Mouse (Mus musculus) olfactory bulb, adult 2 months (tissue): ENCODE measurements around the gene Hdac4.

Source experiments
- CTCF ChIP-seq: fragments of 200-500 bp; IDR thresholded peaks from 2 replicates; pipeline ENCODE4 v1.5.1; 2012; ENCODE audit warnings: low read depth, mild to moderate bottlenecking, low read length, moderate library complexity; ENCODE audit not compliant: insufficient read depth
- POLR2A ChIP-seq: fragments of 200-500 bp; IDR thresholded peaks from 2 replicates; pipeline ENCODE4 v1.6.1; 2012; ENCODE audit warnings: mild to moderate bottlenecking, low read depth, low read length, moderate library complexity; ENCODE audit not compliant: insufficient read depth

DNA sequence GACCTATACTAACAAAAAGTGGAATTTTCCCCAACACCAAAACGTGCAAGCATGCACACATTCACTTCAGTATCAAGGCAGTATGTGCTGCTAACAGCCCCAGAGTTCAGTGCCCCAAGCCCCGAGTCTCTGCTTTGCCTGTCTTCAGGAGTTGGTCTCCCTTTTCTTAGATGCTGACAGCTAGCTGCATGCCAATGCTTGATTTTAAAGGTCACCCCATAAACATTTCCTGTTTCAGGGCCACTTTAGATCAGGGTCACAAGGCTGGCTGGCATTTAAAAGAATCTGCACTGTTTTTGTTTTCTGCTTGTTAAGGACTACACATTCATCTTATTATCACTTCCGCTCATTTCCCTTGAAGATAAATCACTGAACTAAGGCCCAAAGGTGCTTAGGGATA, 92.1 kb downstream of the Hdac4 start:
- TF ChIP-seq CTCF (no peak), POLR2A (no peak)
